Mouse (Mus musculus) lung, postnatal 0 days (tissue): Measurements from ENCODE around the gene Clcc1.

Source experiments
- CTCF ChIP-seq: IDR thresholded peaks from 2 replicates; pipeline ENCODE4 v1.5.1; 2016; ENCODE audit warnings: antibody characterized with exemption, mild to moderate bottlenecking
- EP300 ChIP-seq: IDR thresholded peaks from 2 replicates; pipeline ENCODE4 v1.6.1; 2016; ENCODE audit warnings: antibody characterized with exemption, mild to moderate bottlenecking, control low read depth

- TF ChIP-seq EP300 (peak; percentile 73; the same call in 1 of the 2 replicates), CTCF (no peak)
Measured at GRCm38 (mm10) chr3:108694321-108694720, 40.6 kb downstream of the Clcc1 start.
